Mouse (Mus musculus): ENCODE measurements around the gene Ugt1a8. TPM values are rescaled to one million over a fixed set of nuclear protein-coding genes. Genes with fewer than 3 reads are reported as not detected.
"Not testable (repeated sequence)": the region's sequence is repeated elsewhere in the genome, so short reads cannot be mapped to it uniquely, and the experiment has no call there.

Ugt1a8 gene
- total RNA-seq, 2 experiments from 2014 or later = not detected

GRCm38 (mm10) chr1:88150133-88150532 is 62.5 kb downstream of the Ugt1a8 start:
- intact Hi-C loops (cut with DNase I); DNase-seq (ENCODE audit: low spot score): not testable (repeated sequence)

DNA sequence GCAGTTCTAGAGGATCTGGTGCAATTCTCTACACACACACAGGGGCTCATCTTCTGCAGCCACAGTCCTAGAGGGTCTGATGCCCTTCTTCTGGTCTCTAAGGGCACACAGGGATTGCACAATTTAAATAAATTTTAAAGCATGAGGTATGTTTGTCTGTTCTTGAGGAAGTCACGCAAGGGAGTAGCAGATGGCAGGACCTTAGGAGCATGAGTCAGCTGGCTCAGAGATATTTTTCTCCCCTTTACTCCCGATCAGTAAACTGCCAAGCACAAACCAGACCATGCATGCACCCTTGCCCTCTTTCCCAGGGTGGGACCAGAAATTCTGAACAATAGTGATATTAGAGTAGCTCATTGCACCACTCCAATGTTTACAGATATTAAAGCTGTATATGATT is 70.8 kb downstream of the Ugt1a8 start:
- intact Hi-C loops (cut with DNase I) = no loop called here
- no peak for DNase-seq (ENCODE audit: low spot score)

DNA sequence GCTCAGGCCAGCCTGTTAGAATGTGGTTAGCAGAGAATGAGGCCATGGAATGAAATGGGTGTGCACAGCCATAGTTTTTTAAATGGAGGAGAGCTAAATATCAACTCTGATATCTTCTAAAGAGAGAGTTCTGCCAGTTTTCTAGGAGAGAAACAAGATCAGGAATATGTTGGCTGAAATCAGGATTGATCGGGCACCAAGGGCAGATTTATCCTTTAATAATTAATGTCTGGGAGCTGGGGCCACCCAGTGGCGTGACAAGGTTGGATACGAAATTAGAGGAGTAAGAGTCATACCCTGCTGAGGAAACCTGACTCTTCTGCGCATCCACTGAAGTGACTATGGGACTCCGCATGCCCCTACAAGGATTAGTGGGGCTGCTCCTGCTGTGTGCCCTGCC is 78.1 kb downstream of the Ugt1a8 start, which contains the start of gene Ugt1a5:
TSS of gene Ugt1a5 (plus strand) at position 302 of the 400 bp plus-strand sequence.
- intact Hi-C loops (cut with DNase I) = no loop called here
- DNase-seq (ENCODE audit: low spot score) = no peak

GRCm38 (mm10) chr1:88172190-88172589 is 84.6 kb downstream of the Ugt1a8 start:
- intact Hi-C loops (cut with DNase I); DNase-seq (ENCODE audit: low spot score): not testable (repeated sequence)

DNA sequence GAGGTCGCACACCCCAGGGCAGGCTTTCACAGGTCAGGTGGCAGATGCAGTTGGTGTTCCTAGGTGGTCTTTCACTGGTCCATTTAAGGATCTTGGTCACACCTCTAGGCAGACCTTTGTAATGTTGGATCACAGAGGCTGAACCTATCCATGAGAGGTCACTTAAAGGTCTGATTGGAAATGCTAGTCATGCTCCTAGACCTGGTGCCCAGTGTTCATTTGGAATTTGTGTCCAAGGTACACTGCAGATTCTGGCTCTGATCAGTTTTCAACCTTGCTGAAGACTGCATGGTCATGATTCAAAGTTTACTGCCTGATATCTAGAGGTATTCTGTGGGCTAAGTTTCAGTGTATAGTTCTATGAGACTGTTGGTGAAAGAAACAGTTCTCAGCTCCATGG is 92.0 kb downstream of the Ugt1a8 start:
- DNase-seq (ENCODE audit: low spot score) = no peak
- intact Hi-C loops (cut with DNase I) = no loop called here

DNA sequence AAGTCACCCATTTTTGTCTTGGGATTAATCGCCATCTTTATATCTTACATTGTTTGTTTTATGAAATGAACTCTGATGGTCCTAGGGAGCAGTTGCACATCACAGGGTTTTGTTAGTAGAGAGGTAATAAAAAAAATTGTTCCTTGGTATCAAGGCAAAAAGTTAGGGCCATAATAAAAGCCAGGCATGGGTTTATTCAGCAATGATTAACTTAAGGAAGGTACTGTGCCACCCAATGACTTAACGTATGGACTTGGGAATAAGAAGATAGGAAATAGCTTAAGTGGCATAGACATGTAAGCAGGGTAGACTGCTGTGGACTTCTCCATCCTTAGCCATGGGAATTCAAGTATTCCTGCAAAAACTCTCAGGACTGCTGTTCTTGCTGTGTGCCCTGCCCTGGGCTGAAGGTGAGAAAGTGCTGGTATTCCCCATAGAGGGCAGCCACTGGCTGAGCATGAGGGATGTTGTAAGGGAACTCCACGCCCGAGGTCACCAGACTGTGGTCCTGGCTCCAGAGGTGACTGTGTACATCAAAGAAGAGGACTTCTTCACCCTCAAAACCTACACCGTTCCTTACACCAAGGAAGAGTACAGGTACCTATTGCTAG is 98.8 kb downstream of the Ugt1a8 start:
- DNase-seq (ENCODE audit: low spot score) = no peak
- intact Hi-C loops (cut with DNase I) = no loop called here

DNA sequence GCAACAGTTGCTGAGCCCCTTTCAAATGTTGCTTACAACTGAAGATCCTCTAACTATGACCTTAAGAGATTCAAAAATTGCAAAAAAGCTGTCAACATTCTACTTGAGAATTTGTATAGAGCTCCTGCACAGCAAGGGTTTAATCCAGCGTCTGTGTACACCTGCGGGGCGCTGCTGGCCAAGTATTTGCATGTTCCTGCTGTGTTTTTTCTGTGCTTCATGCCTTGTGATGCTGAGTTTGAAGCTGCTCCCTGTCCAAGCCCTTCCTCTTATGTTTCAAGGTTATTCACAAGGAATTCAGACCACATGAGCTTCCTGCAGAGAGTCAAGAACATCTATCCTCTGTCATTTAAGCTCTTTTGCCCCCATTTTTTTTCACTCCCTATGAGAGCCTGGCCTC is 104.5 kb downstream of the Ugt1a8 start:
- intact Hi-C loops (cut with DNase I) = no loop called here
- no peak for DNase-seq (ENCODE audit: low spot score)

DNA sequence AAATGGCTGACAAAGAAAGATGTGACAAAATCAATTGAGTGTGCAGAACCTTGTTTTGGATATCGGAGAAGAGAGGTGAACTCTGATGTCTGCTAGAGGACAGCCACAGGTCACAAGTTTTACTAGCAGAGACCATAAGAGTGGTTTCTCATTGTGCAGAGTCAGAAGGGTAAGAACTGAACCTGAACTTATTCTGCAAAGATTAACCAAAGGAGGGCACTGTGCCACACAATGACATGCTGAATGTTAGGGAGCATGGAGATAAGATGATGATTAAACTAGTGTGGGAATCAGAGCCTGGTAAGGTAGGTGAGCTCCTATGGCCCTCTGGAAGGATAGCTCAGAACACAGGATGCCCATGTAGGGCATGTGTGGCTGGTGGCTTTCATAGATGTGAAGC is 108.1 kb downstream of the Ugt1a8 start:
- no peak for DNase-seq (ENCODE audit: low spot score)
- intact Hi-C loops (cut with DNase I) = no loop called here

DNA sequence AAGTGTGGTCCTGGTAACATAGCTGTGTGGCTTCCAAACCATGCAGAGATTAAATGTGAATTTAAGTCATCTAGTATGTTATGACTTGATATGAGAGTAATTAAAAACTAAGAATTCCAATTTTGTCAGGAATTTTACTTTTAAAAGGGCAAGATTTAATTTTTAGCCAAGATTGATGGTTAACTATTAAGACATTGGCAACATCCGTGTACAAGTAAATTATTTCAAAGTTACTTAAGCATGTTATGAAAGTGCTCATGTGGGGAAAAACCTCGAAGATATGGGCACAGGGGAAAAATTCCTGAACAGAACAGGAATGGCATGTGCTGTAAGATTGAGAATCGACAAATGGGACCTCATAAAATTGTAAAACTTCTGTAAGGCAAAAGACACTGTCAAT is 109.8 kb downstream of the Ugt1a8 start:
- intact Hi-C loops (cut with DNase I) = no loop called here

GRCm38 (mm10) chr1:88199996-88200395 is 112.4 kb downstream of the Ugt1a8 start:
- no peak for DNase-seq (ENCODE audit: low spot score)
- intact Hi-C loops (cut with DNase I) = no loop called here

More for the DNA sequence above, 109.8 kb downstream of the Ugt1a8 start:
- no peak for DNase-seq (ENCODE audit: low spot score)

DNA sequence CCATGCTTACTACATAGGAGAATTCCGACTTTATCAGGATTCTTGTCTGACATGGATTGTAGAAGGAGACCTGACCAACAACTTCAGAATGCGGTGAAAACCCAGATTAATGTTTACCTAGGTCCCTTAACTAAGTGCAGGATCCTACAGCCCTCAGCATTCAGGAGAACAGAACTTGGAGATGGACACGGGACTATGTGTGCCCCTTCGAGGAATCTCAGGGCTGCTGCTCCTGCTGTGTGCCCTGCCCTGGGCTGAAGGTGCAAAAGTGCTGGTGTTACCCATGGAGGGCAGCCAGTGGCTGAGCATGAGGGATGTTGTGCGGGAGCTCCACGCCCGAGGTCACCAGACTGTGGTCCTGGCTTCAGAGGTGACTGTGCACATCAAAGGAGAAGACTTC is 112.8 kb downstream of the Ugt1a8 start, which contains the start of gene Ugt1a2:
TSS of gene Ugt1a2 (plus strand) at position 146 of the 400 bp plus-strand sequence.
- no peak for DNase-seq (ENCODE audit: low spot score)
- intact Hi-C loops (cut with DNase I) = no loop called here

GRCm38 (mm10) chr1:88205294-88205922 is 117.8 kb downstream of the Ugt1a8 start, which contains the start of gene Dnajb3:
Dnajb3 (minus strand) TSS chr1:88205782.
- DNase-seq (ENCODE audit: low spot score) = no peak
- intact Hi-C loops (cut with DNase I) = no loop called here

- intact Hi-C loops (cut with DNase I) = no loop called here
- no peak for DNase-seq (ENCODE audit: low spot score)
These were observed 119.3 kb downstream of the Ugt1a8 start for GRCm38 (mm10) chr1:88206843-88207479.

DNA sequence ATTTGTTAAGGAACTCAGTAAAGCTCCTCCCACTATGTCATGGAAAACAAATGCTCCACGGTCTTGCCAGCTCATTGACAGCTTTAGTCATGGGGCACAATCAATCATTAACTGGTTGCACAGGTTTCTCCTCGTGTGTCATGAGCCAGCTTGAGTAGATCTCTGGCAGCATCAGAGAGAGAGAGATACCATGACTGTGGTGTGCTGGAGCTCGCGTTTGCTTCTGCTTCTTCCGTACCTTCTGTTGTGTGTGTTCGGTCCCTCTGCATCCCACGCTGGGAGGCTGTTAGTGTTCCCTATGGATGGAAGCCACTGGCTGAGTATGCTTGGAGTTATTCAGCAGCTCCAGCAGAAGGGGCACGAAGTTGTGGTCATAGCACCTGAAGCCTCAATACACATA is 124.2 kb downstream of the Ugt1a8 start, which contains the start of gene Ugt1a1:
TSS of gene Ugt1a1 (plus strand) at position 148 of the 400 bp plus-strand sequence.
- DNase-seq (ENCODE audit: low spot score) = no peak
- intact Hi-C loops (cut with DNase I) = no loop called here

DNA sequence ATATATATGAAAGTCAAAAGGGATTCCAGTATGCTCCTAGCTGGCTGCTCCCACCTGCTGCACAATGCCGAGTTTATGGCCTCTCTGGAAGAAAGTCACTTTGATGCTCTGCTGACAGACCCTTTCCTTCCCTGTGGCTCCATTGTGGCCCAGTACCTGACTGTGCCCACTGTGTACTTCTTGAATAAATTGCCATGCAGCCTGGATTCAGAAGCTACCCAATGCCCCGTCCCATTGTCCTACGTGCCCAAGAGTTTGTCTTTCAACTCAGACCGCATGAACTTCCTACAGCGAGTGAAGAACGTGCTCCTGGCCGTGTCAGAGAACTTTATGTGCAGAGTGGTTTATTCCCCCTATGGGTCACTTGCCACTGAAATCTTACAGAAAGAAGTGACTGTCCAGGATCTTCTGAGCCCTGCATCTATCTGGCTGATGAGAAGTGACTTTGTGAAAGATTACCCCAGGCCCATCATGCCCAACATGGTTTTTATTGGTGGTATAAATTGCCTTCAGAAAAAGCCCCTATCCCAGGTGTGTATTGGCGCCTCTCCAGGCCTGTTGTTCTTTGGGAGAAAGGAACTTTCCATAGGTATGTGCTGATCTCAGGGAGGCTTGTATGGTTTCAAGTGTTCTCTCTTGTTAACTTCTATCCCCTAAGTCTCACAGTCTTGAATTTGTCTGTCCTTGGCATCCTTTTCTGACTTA is 124.9 kb downstream of the Ugt1a8 start:
- no peak for DNase-seq (ENCODE audit: low spot score)
- intact Hi-C loops (cut with DNase I) = no loop called here

DNA sequence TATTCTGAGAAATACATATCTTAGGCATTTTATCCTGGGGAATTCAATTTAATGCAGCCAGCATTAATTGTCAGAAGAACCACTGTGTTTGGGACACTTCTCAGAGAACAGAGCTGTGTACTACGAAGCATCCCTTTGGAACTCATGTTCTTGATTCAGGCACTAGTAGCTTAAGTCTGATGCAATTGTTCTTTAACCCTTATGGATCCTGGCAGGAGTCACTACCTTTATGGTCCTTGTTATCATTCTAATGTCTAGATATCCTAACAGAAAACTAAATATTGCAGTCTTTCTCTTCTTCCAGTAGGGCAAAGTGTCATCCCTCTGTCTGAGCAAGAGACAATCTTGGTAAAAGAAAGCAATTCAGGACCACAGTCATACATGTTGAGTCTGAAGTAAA is 125.4 kb downstream of the Ugt1a8 start:
- intact Hi-C loops (cut with DNase I) = no loop called here
- DNase-seq (ENCODE audit: low spot score) = no peak

- intact Hi-C loops (cut with DNase I) = no loop called here
- no peak for DNase-seq (ENCODE audit: low spot score)
These were observed 126.3 kb downstream of the Ugt1a8 start for GRCm38 (mm10) chr1:88213766-88214461.

DNA sequence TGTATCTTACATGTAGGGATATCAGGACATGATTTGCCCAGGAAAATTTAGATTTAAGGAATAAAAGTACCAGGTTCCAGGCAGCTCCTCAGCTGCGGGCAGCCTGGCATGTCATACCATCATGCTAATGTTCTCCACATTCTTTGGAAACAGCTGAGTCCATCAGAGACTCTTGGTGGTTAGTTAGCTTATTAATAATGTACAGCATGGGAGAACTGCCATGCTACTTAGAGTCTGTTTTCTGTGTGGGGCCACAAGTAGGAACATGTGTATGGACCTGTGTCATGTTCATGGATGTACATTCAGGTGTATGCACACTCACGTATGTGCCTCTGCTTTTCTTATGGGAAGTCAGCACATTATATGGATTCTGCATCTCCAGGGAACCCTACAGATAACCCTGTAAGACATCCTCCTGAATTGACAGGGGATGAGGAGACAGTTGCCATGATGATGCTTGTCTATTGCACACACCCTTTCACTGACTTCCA is 126.9 kb downstream of the Ugt1a8 start:
- intact Hi-C loops (cut with DNase I) = no loop called here
- no peak for DNase-seq (ENCODE audit: low spot score)

- intact Hi-C loops (cut with DNase I) = no loop called here
These were observed 128.1 kb downstream of the Ugt1a8 start for GRCm38 (mm10) chr1:88215466-88216380.

More at GRCm38 (mm10) chr1:88215466-88216380, 128.1 kb downstream of the Ugt1a8 start:
- no peak for DNase-seq (ENCODE audit: low spot score)
